Mouse (Mus musculus): ENCODE results near the gene Asic2.

Gene Asic2

DNA sequence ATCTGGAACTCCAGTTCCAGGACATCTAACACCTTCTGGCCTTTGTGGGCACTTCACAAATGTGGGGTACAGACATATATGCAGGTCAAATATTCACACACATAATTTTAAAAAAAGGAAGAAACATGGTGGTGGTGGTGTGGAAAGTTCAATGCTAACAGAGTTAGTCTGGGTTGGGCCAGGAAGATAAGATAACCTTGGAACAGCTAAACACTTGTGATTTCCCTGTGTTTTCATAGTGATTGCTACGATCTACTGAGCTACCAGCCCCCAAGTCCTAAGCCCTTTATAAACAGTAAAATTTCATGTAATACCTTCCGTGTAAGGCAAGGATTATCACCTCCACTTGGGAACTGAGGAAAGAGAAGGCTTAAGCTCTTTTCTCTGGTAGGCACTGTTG, 1111.4 kb downstream of the Asic2 start:
- DNase-seq (ENCODE audit: low spot score in 2 of 2) = no peak

DNA sequence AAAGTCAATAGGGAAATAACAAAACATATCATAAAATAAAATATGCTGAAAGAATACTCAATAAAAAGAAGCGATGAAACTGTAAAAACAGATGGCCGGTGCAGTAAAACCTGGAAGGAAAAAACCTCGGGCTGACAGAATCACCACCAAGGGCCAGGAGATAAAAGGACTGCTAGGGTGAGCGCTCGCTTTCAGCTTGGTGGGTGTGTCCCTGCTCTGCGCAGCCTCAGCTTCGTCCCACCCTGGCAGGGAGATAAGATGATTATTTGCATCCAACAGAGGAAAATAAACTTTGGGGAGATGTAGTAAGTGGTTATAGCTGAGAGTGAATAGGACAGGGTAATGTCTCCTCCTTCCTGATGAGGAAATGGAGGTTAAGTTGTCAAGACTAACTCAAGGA, 1113.3 kb downstream of the Asic2 start:
- no peak for DNase-seq (ENCODE audit: low spot score in 2 of 2)

DNA sequence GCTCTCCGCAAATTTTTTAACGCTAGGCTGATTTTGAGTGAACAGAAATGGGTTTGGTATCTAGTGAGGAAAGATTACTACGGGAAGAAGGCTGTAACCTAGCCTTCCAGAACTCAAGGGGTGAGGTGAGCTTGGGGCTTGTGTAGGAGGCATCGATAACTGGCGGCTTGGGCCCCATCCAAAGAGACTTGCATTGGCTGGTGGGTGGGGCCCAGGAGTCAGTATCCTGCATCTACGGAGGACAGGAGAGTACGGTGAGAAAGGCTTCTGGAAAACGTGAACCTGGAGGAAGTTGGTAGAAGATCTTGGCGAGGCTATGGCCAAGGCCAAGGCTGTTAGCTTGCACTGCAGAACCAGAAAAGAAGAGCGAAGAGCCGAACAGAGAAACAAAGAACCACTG, 1113.8 kb downstream of the Asic2 start:
- DNase-seq (ENCODE audit: low spot score in 2 of 2) = no peak

DNA sequence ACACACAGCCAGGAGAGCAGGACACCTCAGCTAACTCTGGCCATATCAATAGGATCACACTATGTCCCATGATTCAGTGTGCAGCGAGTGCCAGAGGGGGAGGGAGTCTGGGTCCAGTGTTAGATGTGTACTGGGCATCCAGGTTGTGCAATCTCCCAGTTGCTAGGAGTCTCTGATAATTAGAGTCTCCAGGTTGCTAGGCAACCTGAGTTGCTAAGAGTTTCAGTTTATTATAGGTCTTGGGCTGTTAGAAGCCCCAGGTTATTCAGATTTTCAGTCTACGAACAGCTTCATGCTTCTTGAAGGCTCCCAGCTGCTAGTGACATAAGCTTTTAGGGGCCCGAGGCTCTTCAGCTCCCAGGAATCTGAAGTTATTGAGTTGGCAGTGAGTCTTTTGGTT, 1115.2 kb downstream of the Asic2 start:
- no peak for DNase-seq (ENCODE audit: low spot score in 2 of 2)

DNA sequence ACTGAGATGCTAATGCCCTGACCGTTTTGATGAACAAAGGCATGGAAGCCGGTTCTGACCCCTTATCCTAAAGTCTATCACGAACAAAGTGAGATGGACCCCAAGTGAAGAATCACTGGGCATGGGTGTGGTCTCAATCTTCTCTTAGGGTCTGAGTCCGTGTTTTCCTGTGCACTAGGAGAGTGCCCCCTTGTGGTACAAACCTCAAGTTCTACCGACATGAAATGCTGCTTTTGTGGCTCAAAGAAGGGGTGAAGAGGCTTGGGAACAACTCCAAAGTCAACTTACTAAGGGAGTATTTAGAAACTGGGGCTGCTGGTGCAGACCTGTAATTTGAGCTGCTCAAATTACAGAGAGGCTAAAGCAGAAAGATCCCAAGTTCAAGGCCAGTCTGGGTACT, 1116.4 kb downstream of the Asic2 start:
- peak in 1 of 2 experiments; percentile 2 for DNase-seq (ENCODE audit: low spot score in 2 of 2)

DNA sequence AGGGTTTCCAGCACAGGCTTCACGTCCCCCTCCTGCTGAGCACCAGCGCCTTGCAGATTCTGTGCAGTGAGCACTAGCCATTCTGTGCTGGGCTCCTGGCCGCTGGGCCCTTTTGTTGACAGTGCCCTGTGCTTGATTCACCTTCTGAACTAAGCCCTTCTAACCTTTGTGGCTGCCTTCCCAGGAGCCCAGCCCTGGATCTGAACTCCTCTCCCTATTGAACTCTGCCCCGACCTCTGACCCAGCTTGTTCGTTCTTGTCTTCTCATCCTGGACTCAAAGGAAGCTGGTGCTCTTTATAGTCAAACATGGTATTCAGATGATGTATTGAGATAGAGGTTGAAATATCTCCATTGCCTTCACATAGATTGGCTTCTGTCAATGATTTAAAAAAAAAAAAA, 1120.1 kb downstream of the Asic2 start:
- DNase-seq (ENCODE audit: low spot score in 2 of 2) = no peak

DNA sequence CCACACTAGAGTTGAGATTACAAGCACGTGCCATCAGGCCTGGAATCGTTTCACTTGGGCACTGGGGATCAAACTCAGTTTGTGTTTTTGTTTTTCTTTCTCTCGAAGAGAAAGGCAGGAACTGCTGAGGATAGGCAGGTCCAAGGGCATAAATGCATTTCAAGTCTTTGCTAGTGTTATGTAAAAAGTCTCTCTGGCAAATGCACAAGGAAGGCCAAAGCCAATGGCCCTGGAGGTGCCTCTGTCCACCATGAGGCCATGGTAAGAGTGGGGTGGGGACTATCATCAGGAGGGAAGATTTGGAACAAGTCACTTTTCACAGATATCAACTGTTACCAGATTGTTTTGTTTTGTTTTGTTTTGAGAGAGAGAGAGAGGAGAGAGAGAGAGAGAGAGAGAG, 1122.1 kb downstream of the Asic2 start:
- no peak for DNase-seq (ENCODE audit: low spot score in 2 of 2)

DNA sequence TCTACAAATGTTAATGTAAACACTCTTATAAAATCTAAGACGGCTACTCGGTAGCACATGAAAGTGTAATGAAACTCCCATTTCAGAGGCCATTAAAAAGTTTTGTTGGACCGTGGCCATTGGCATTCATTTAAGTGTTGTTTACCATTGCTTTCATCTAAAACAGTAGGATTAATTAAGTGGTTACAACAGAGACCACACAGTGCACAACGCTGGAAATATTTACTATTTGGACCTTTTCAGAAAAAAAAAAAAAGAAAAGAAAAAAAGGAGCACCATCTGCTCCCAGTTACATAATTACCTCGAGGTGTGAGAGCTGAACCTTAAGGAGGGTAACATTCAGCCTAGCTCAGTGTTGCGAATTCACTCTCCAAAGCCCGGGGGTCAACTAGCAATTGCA, 1122.8 kb downstream of the Asic2 start:
- DNase-seq (ENCODE audit: low spot score in 2 of 2) = no peak

DNA sequence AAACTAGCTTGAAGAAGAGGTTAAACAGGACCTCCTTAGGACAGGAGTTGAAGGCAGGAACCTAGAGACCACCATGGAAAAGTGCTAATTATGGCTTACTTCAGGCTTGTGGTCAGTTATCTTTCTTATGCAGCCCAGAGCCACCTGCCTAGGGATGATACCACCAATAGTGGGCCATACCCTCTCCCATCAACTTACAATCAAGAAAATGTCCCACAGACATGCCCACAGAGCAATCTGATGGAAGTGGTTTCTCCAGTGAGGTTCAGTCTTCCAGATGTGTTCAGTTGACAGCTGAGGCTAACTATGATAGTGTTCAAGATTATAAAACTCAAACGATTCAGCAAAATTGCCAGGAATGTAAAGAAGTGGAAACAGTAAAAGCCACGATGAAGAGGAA, 1124.8 kb downstream of the Asic2 start:
- no peak for DNase-seq (ENCODE audit: low spot score in 2 of 2)

DNA sequence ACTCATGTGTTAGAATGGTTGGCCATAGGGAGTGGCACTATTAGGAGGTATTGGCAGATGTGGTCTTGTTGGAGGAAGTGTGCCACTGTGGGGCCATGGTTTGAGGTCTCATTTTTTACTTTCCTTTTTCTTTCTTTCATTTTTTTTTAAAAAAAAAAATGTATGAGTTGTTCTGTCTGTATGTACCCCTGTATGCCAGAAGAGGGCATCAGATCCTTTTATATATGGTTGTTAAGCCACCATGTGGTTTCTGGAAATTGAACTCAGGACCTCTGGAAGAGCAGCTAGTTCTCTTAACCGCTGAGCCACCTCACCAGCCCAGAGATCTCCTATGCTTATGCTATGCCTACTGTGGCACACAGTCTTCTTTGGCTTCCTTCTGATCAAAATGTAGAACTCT, 1129.5 kb downstream of the Asic2 start:
- DNase-seq (ENCODE audit: low spot score in 2 of 2) = no peak

DNA sequence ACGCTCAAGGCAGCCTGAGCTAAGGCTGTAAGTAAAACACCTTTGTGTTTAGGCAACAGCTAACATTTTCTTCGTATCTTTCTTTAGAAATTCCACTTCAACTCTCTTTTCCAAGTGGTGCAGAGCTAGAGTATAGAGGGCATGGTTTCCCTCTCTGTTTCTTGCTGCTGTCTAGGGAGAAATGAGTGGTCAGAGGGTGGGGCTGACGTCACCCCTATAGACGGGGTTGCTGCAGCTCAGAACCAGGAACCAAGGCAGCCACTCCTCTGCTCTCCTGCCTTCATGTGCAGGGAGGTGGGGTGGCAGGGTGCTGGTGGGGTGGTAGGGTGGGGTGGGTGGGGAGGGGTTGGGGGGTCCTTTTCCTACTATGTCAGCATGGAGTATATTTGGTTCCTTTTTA, 1132.4 kb downstream of the Asic2 start:
- DNase-seq (ENCODE audit: low spot score in 2 of 2) = no peak

DNA sequence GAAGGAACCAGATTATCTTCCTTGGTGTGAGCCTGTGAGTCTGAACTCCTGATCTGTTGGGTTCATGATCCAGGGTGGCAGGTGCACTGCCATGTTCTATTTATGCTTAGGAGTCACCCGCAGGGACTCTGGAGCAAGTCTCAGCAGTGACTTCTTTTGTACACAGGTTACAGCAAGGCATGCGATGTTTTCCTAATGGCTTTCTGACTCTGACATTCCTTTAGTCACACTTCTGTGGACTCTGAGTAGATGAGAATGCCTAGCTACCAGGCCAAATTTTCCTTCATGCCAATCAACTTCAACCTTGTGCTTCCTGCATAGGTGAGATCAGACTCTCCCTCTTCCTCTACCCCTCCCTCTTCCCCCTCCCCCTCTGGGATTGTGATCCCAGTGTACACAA, 1132.9 kb downstream of the Asic2 start:
- no peak for DNase-seq (ENCODE audit: low spot score in 2 of 2)

All from natural killer cell, adult 2 months (primary cell).